Mouse (Mus musculus): ENCODE results near the gene Tex19.2. TPM values are rescaled to one million over a fixed set of nuclear protein-coding genes. Genes with fewer than 3 reads are reported as not detected.

Tex19.2 gene
- polyA plus RNA-seq (2012; fragmentation: generic; extraction: Trizol) = 0.05 TPM

DNA sequence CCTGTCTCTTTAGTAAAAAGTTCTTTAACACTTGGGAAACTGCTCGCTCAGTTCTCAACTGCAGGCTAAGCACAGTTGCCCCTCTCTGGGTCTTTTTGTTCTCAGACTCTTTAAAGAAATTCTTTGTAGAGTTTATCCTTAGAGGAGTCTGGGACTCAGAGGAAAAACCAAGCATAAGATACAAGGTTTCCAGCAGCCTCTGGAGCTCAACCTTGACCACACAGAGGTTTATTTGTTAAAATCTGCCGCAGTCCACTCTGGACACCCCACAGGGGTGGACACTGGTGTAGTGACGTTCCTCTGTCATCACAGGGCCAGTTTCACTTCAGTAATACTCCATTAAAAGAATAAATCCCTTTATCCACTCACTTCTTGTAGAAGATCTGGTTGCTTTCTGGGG lies at the start of gene Tex19.2:
Tex19.2 (minus strand) TSS at position 101 of the 400 bp plus-strand sequence.
- Histone ChIP-seq H3ac (ENCODE audit: control insufficient read depth, insufficient read length) (no peak within 1 kb of the TSS), H3K36me3 (ENCODE audit: control insufficient read depth, insufficient read depth) (no peaks in the 10 kb centered on the region), H3K79me2 (ENCODE audit: control insufficient read depth, insufficient read depth) (no peaks in the 10 kb centered on the region), H3K27me3 (ENCODE audit: control insufficient read depth, insufficient read depth, insufficient read length) (no peaks in the 10 kb centered on the region), H3K4me2 (ENCODE audit: low read depth) (no peak within 1 kb of the TSS), H3K4me3 (no peak within 1 kb of the TSS)
- TF ChIP-seq MYOG (IDR thresholded peaks at IDR 0.05; ENCODE audit: control insufficient read depth in 1 of 3, insufficient read depth in 1 of 3, insufficient read length in 2 of 3, low read depth in 2 of 3) = no peak
- no peak for TF ChIP-seq MYOD1 (IDR thresholded peaks at IDR 0.05; ENCODE audit: control insufficient read depth in 1 of 3, insufficient read length in 2 of 3, low read depth in 2 of 3)
- TF ChIP-seq REST (IDR thresholded peaks at IDR 0.05; ENCODE audit: insufficient read depth, insufficient read length) = no peak
- no peak for TF ChIP-seq SRF (IDR thresholded peaks at IDR 0.05; ENCODE audit: control insufficient read depth, insufficient read length, low read depth)
- no peak for TF ChIP-seq CEBPB (IDR thresholded peaks at IDR 0.05; ENCODE audit: insufficient read depth, poor library complexity, severe bottlenecking)
- TF ChIP-seq E2F4 (IDR thresholded peaks at IDR 0.05; ENCODE audit: insufficient read depth) = no peak
- TF ChIP-seq MAX (IDR thresholded peaks at IDR 0.05; ENCODE audit: low read depth) = no peak
- no peak for TF ChIP-seq POLR2A (IDR thresholded peaks at IDR 0.05; ENCODE audit: insufficient read length, low read depth)
- TF ChIP-seq POLR2AphosphoS2 (IDR thresholded peaks at IDR 0.05; ENCODE audit: insufficient read length, low read depth) = no peak
- no peak for TF ChIP-seq TCF3 (IDR thresholded peaks at IDR 0.05; ENCODE audit: insufficient read length, low read depth)

DNA sequence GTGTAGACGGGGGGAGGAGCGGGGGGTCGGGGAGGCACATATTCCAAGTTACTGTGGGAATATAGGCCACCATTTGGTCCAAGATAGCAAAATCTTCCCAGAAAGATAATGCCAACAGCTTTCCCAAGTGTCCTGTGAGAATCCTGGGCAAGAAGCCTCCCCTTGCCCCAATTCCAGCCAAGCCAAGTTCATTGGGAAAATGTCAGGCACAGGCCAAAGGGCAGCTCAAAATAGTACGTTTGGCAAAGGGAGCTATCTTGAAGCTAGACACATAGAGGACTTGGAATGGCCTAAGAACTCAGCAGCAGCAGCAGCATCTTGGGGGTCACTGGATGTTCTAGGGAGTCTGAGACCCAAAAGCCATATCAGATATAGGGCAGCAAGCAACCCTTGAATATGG lies 45.3 kb upstream of the Tex19.2 start:
- Histone ChIP-seq H3K4me3 (no peak overlapping the region), H3K79me2 (ENCODE audit: control insufficient read depth, insufficient read depth) (no peaks in the 10 kb centered on the region), H3K4me2 (ENCODE audit: low read depth) (no peak overlapping the region), H3ac (ENCODE audit: control insufficient read depth, insufficient read length) (no peak overlapping the region), H3K36me3 (ENCODE audit: control insufficient read depth, insufficient read depth) (no peaks in the 10 kb centered on the region), H3K27me3 (ENCODE audit: control insufficient read depth, insufficient read depth, insufficient read length) (peaks cover 21% of the 10 kb centered on the region)
- no peak for TF ChIP-seq TCF3 (IDR thresholded peaks at IDR 0.05; ENCODE audit: insufficient read length, low read depth)
- TF ChIP-seq POLR2AphosphoS2 (IDR thresholded peaks at IDR 0.05; ENCODE audit: insufficient read length, low read depth) = no peak
- TF ChIP-seq TCF12 (IDR thresholded peaks at IDR 0.05; ENCODE audit: insufficient read depth, poor library complexity, severe bottlenecking) = no peak
- no peak for TF ChIP-seq USF1 (IDR thresholded peaks at IDR 0.05; ENCODE audit: low read depth)
- no peak for TF ChIP-seq SRF (IDR thresholded peaks at IDR 0.05; ENCODE audit: control insufficient read depth, insufficient read length, low read depth)
- no peak for TF ChIP-seq MAX (IDR thresholded peaks at IDR 0.05; ENCODE audit: low read depth)
- no peak for TF ChIP-seq MYOD1 (IDR thresholded peaks at IDR 0.05; ENCODE audit: control insufficient read depth in 1 of 3, insufficient read length in 2 of 3, low read depth in 2 of 3)
- TF ChIP-seq CEBPB (IDR thresholded peaks at IDR 0.05; ENCODE audit: insufficient read depth, poor library complexity, severe bottlenecking) = no peak
- no peak for TF ChIP-seq MYOG (IDR thresholded peaks at IDR 0.05; ENCODE audit: control insufficient read depth in 1 of 3, insufficient read depth in 1 of 3, insufficient read length in 2 of 3, low read depth in 2 of 3)
- TF ChIP-seq REST (IDR thresholded peaks at IDR 0.05; ENCODE audit: insufficient read depth, insufficient read length) = no peak
- TF ChIP-seq POLR2A (IDR thresholded peaks at IDR 0.05; ENCODE audit: insufficient read length, low read depth) = no peak
- TF ChIP-seq E2F4 (IDR thresholded peaks at IDR 0.05; ENCODE audit: insufficient read depth) = no peak

DNA sequence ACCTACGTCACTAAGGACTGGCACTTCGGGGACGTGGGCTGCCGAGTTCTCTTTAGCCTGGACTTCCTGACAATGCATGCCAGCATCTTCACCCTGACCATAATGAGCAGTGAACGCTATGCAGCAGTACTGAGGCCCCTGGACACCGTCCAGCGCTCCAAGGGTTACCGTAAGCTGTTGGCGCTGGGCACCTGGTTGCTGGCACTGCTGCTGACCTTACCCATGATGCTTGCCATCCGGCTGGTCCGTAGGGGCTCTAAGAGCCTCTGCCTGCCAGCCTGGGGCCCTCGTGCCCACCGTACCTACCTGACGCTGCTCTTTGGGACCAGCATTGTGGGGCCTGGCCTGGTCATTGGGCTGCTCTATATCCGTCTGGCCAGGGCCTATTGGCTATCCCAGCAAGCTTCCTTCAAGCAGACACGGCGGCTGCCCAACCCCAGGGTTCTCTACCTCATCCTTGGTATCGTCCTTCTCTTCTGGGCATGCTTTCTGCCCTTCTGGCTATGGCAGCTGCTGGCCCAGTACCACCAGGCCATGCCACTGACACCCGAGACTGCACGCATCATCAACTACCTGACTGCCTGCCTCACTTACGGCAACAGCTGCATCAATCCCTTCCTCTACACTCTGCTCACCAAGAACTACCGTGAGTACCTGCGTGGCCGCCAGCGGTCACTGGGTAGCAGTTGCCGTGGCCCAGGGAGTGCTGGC lies 42.3 kb upstream of the Tex19.2 start:
- Histone ChIP-seq H3K79me2 (ENCODE audit: control insufficient read depth, insufficient read depth) (no peaks in the 10 kb centered on the region), H3ac (ENCODE audit: control insufficient read depth, insufficient read length) (no peak overlapping the region), H3K4me3 (no peak overlapping the region), H3K4me2 (ENCODE audit: low read depth) (no peak overlapping the region), H3K36me3 (ENCODE audit: control insufficient read depth, insufficient read depth) (no peaks in the 10 kb centered on the region), H3K27me3 (ENCODE audit: control insufficient read depth, insufficient read depth, insufficient read length) (peaks cover 9% of the 10 kb centered on the region)
- TF ChIP-seq MYOG (IDR thresholded peaks at IDR 0.05; ENCODE audit: control insufficient read depth in 1 of 3, insufficient read depth in 1 of 3, insufficient read length in 2 of 3, low read depth in 2 of 3) (peak in 1 of 3 experiments; percentile 2), USF1 (IDR thresholded peaks at IDR 0.05; ENCODE audit: low read depth) (no peak), REST (IDR thresholded peaks at IDR 0.05; ENCODE audit: insufficient read depth, insufficient read length) (no peak), POLR2AphosphoS2 (IDR thresholded peaks at IDR 0.05; ENCODE audit: insufficient read length, low read depth) (no peak), MYOD1 (IDR thresholded peaks at IDR 0.05; ENCODE audit: control insufficient read depth in 1 of 3, insufficient read length in 2 of 3, low read depth in 2 of 3) (peak in 2 of 3 experiments; percentile 43 to 53)

DNA sequence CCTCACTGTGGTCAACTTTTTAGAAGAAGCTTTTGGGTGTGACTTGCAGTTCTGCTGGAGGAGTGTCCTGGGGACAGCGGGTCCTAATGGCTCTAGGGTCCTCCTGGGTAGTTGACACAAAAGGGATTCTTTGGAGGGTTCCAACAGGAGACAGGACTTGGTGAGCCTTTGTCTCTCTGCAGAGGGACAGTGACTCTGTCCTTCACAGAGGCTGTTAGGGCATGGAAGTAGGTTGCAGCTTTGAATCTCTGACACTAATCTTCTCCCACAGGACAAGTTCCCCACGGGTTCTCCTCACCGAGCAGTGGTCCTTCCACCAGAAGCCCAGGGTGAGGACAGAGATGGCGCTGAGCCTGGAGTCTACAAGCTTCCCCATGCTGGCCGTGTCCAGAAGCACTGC lies 41.5 kb upstream of the Tex19.2 start, which contains the start of gene Uts2r:
Uts2r (plus strand) TSS at position 301 of the 400 bp plus-strand sequence.
- no peaks in the 10 kb centered on the region for H3K36me3 ChIP-seq (ENCODE audit: control insufficient read depth, insufficient read depth)
- H3K4me2 ChIP-seq (ENCODE audit: low read depth) = no peak within 1 kb of the TSS
- no peak within 1 kb of the TSS for H3K4me3 ChIP-seq
- no peaks in the 10 kb centered on the region for H3K79me2 ChIP-seq (ENCODE audit: control insufficient read depth, insufficient read depth)
- no peak within 1 kb of the TSS for H3ac ChIP-seq (ENCODE audit: control insufficient read depth, insufficient read length)
- TF ChIP-seq SRF (IDR thresholded peaks at IDR 0.05; ENCODE audit: control insufficient read depth, insufficient read length, low read depth) (no peak), TCF3 (IDR thresholded peaks at IDR 0.05; ENCODE audit: insufficient read length, low read depth) (no peak), USF1 (IDR thresholded peaks at IDR 0.05; ENCODE audit: low read depth) (no peak)
- peaks cover 9% of the 10 kb centered on the region for H3K27me3 ChIP-seq (ENCODE audit: control insufficient read depth, insufficient read depth, insufficient read length)

DNA sequence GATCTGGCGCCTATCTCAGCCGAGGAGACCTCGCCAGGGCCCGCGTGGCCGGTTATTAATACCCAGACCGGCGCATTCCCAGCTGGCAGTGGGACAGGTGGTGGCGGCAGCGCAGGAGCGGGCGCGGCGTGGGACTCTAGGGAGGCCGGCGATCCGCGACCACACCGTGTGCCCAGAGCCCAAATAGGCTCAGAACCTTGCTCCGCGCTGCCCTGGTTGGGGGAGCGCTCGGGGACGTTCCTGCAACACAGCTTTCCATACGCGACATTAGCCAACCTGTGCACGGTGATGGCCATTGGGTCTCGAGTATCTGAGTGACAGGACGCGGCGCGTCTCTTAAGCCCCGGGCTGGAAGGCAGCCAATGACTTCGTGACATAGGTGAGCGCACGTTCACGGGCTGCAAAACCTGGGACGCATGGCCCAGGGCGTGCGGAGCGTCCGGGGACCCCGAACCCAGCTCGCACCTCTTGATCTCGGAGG lies 38.0 kb upstream of the Tex19.2 start:
- H3K79me2 ChIP-seq (ENCODE audit: control insufficient read depth, insufficient read depth) = no peaks in the 10 kb centered on the region
- peaks cover 19% of the 10 kb centered on the region for H3K27me3 ChIP-seq (ENCODE audit: control insufficient read depth, insufficient read depth, insufficient read length)
- H3K4me2 ChIP-seq (ENCODE audit: low read depth) = peak overlapping the region; percentile 24
- no peaks in the 10 kb centered on the region for H3K36me3 ChIP-seq (ENCODE audit: control insufficient read depth, insufficient read depth)
- H3K4me3 ChIP-seq = no peak overlapping the region
- H3ac ChIP-seq (ENCODE audit: control insufficient read depth, insufficient read length) = no peak overlapping the region
- TF ChIP-seq SRF (IDR thresholded peaks at IDR 0.05; ENCODE audit: control insufficient read depth, insufficient read length, low read depth) (no peak), MYOG (IDR thresholded peaks at IDR 0.05; ENCODE audit: control insufficient read depth in 1 of 3, insufficient read depth in 1 of 3, insufficient read length in 2 of 3, low read depth in 2 of 3) (peak in 2 of 3 experiments; percentile 90 to 95), TCF12 (IDR thresholded peaks at IDR 0.05; ENCODE audit: insufficient read depth, poor library complexity, severe bottlenecking) (peak; percentile 6), E2F4 (IDR thresholded peaks at IDR 0.05; ENCODE audit: insufficient read depth) (no peak), POLR2AphosphoS2 (IDR thresholded peaks at IDR 0.05; ENCODE audit: insufficient read length, low read depth) (no peak), POLR2A (IDR thresholded peaks at IDR 0.05; ENCODE audit: insufficient read length, low read depth) (no peak), REST (IDR thresholded peaks at IDR 0.05; ENCODE audit: insufficient read depth, insufficient read length) (no peak), TCF3 (IDR thresholded peaks at IDR 0.05; ENCODE audit: insufficient read length, low read depth) (peak; percentile 81), MAX (IDR thresholded peaks at IDR 0.05; ENCODE audit: low read depth) (no peak), USF1 (IDR thresholded peaks at IDR 0.05; ENCODE audit: low read depth) (no peak), MYOD1 (IDR thresholded peaks at IDR 0.05; ENCODE audit: control insufficient read depth in 1 of 3, insufficient read length in 2 of 3, low read depth in 2 of 3) (peak in 2 of 3 experiments; percentile 85 to 96), CEBPB (IDR thresholded peaks at IDR 0.05; ENCODE audit: insufficient read depth, poor library complexity, severe bottlenecking) (no peak)

Data from myocyte (in vitro differentiated cells).